Mouse (Mus musculus): ENCODE data around the gene Btbd35f23.
"Not testable (repeated sequence)": the region's sequence is repeated elsewhere in the genome, so short reads cannot be mapped to it uniquely, and the experiment has no call there.

Gene Btbd35f23

GRCm38 (mm10) chrX:3076575-3076974, at the start of gene Btbd35f23:
Btbd35f23 (plus strand) TSS chrX:3076875.
- DNase-seq (ENCODE audit: low spot score) = not testable (repeated sequence)
